Mouse (Mus musculus): Measurements from ENCODE around the gene Eif2ak3. TPM values are rescaled to one million over a fixed set of nuclear protein-coding genes. Genes with fewer than 3 reads are reported as not detected.

Gene Eif2ak3
- polyA plus RNA-seq, 1 experiment from 2014 or later: 11.0 TPM

GRCm38 (mm10) chr6:70899594-70900003, 55.3 kb downstream of the Eif2ak3 start:
- 95% methylated on average over 8 of the region's 8 CpGs for WGBS (ENCODE audit: missing documents)
- no peak overlapping the region for H3K4me3 ChIP-seq (ENCODE audit: inconsistent target)
- peaks cover 62% of the 10 kb centered on the region for H3K36me3 ChIP-seq (ENCODE audit: inconsistent target)
- H3K79me2 ChIP-seq (ENCODE audit: inconsistent target): no peaks in the 10 kb centered on the region
- no peak overlapping the region for H3K27ac ChIP-seq

- H3K4me3 ChIP-seq (ENCODE audit: inconsistent target): no peak overlapping the region
- peaks cover 45% of the 10 kb centered on the region for H3K36me3 ChIP-seq (ENCODE audit: inconsistent target)
- no peaks in the 10 kb centered on the region for H3K79me2 ChIP-seq (ENCODE audit: inconsistent target)
- WGBS (ENCODE audit: missing documents): 98% methylated on average over 5 of the region's 5 CpGs
- no peak overlapping the region for H3K27ac ChIP-seq
These were observed 59.4 kb downstream of the Eif2ak3 start for GRCm38 (mm10) chr6:70903689-70904088.

GRCm38 (mm10) chr6:70909572-70909971, 65.3 kb downstream of the Eif2ak3 start:
- Histone ChIP-seq H3K79me2 (ENCODE audit: inconsistent target) (no peaks in the 10 kb centered on the region), H3K4me3 (ENCODE audit: inconsistent target) (no peak overlapping the region), H3K27ac (no peak overlapping the region), H3K36me3 (ENCODE audit: inconsistent target) (peaks cover 14% of the 10 kb centered on the region; the same call in 1 of the 2 replicates)
- 91% methylated on average over 7 of the region's 7 CpGs for WGBS (ENCODE audit: missing documents)

- Histone ChIP-seq H3K79me2 (ENCODE audit: inconsistent target) (no peaks in the 10 kb centered on the region), H3K27ac (no peak overlapping the region), H3K36me3 (ENCODE audit: inconsistent target) (peaks cover 8% of the 10 kb centered on the region; the same call in 1 of the 2 replicates), H3K4me3 (ENCODE audit: inconsistent target) (no peak overlapping the region)
- WGBS (ENCODE audit: missing documents): 45% methylated on average over 4 of the region's 4 CpGs
These were observed 66.0 kb downstream of the Eif2ak3 start for GRCm38 (mm10) chr6:70910285-70910684.

- Histone ChIP-seq H3K27ac (no peak overlapping the region), H3K4me3 (ENCODE audit: inconsistent target) (no peak overlapping the region), H3K36me3 (ENCODE audit: inconsistent target) (no peaks in the 10 kb centered on the region), H3K79me2 (ENCODE audit: inconsistent target) (no peaks in the 10 kb centered on the region)
- WGBS (ENCODE audit: missing documents): 15% methylated on average over 20 of the region's 20 CpGs
These were observed 67.5 kb downstream of the Eif2ak3 start for GRCm38 (mm10) chr6:70911668-70912395.

- Histone ChIP-seq H3K79me2 (ENCODE audit: inconsistent target) (no peaks in the 10 kb centered on the region), H3K36me3 (ENCODE audit: inconsistent target) (no peaks in the 10 kb centered on the region), H3K4me3 (ENCODE audit: inconsistent target) (no peak overlapping the region), H3K27ac (no peak overlapping the region)
- WGBS (ENCODE audit: missing documents): 78% methylated on average over 7 of the region's 7 CpGs
These were observed 68.1 kb downstream of the Eif2ak3 start for GRCm38 (mm10) chr6:70912396-70912765.

- H3K27ac ChIP-seq: no peak within 1 kb of the TSS
- no peak within 1 kb of the TSS for H3K4me3 ChIP-seq (ENCODE audit: inconsistent target)
- no peaks in the 10 kb centered on the region for H3K36me3 ChIP-seq (ENCODE audit: inconsistent target)
- WGBS (ENCODE audit: missing documents): 80% methylated on average over 3 of the region's 3 CpGs
- H3K79me2 ChIP-seq (ENCODE audit: inconsistent target): no peaks in the 10 kb centered on the region
These were observed 74.5 kb downstream of the Eif2ak3 start, which contains the start of gene Tex37 for GRCm38 (mm10) chr6:70918827-70919226. Tex37 (minus strand) TSS chr6:70918927.

- H3K36me3 ChIP-seq (ENCODE audit: inconsistent target): no peaks in the 10 kb centered on the region
- H3K79me2 ChIP-seq (ENCODE audit: inconsistent target): no peaks in the 10 kb centered on the region
- 25% methylated on average over 22 of the region's 22 CpGs for WGBS (ENCODE audit: missing documents)
- H3K4me3 ChIP-seq (ENCODE audit: inconsistent target): no peak overlapping the region
- H3K27ac ChIP-seq: no peak overlapping the region
These were observed 77.2 kb downstream of the Eif2ak3 start for GRCm38 (mm10) chr6:70921274-70922074.

GRCm38 (mm10) chr6:70931801-70932200, 87.5 kb downstream of the Eif2ak3 start:
- Histone ChIP-seq H3K27ac (no peak overlapping the region), H3K36me3 (ENCODE audit: inconsistent target) (no peaks in the 10 kb centered on the region), H3K79me2 (ENCODE audit: inconsistent target) (no peaks in the 10 kb centered on the region), H3K4me3 (ENCODE audit: inconsistent target) (no peak overlapping the region)
- 89% methylated on average over 2 of the region's 2 CpGs for WGBS (ENCODE audit: missing documents)

GRCm38 (mm10) chr6:70953274-70953673, 109.0 kb downstream of the Eif2ak3 start:
- Histone ChIP-seq H3K27ac (no peak overlapping the region), H3K79me2 (ENCODE audit: inconsistent target) (no peaks in the 10 kb centered on the region), H3K4me3 (ENCODE audit: inconsistent target) (no peak overlapping the region), H3K36me3 (ENCODE audit: inconsistent target) (no peaks in the 10 kb centered on the region)
- 78% methylated on average over 7 of the region's 7 CpGs for WGBS (ENCODE audit: missing documents)

- 5% methylated on average over 6 of the region's 6 CpGs for WGBS (ENCODE audit: missing documents)
These were observed 109.7 kb downstream of the Eif2ak3 start for GRCm38 (mm10) chr6:70954040-70954439.

More at GRCm38 (mm10) chr6:70954040-70954439, 109.7 kb downstream of the Eif2ak3 start:
- Histone ChIP-seq H3K4me3 (ENCODE audit: inconsistent target) (no peak overlapping the region), H3K27ac (no peak overlapping the region), H3K79me2 (ENCODE audit: inconsistent target) (no peaks in the 10 kb centered on the region), H3K36me3 (ENCODE audit: inconsistent target) (no peaks in the 10 kb centered on the region)

Other genes with a start within 250 kb of the Eif2ak3 start
- 8.3 to 10.7 TPM (median 10.0 TPM) in 3 replicates for gene Rpia, start 52.3 kb upstream of the Eif2ak3 start, polyA plus RNA-seq (2018)
- not detected in 3 replicates for gene Tex37, start 74.4 kb downstream of the Eif2ak3 start, polyA plus RNA-seq (2018)
- gene Foxi3, start 112.0 kb downstream of the Eif2ak3 start, polyA plus RNA-seq (2018): not detected in 3 replicates